Mouse (Mus musculus) MEL (cell line): ENCODE data around the gene Gm9803. TPM values are rescaled to one million over a fixed set of nuclear protein-coding genes. Genes with fewer than 3 reads are reported as not detected.

ENCODE experiments used
- DNase-seq: peaks from one replicate; pipeline ENCODE4 v3.0.0; 2011; ENCODE audit warnings: low read depth, low spot score
- H3K27ac ChIP-seq: 2 replicates; pipeline ENCODE4 v1.5.1; 2012; ENCODE audit warnings: low read depth, mild to moderate bottlenecking, control low read depth, low read length, moderate library complexity; ENCODE audit not compliant: control insufficient read depth
- H3K27me3 ChIP-seq, 2 experiments: fragments of 150-350 bp in 1 of 2; sonication (generic) in 1 of 2; 2 replicates each; pipeline ENCODE4 v1.6.1; 2012; ENCODE audit warnings: low read length in 2 of 2, mild to moderate bottlenecking in 2 of 2, improper control_type of control experiment in 1 of 2, moderate library complexity in 1 of 2; ENCODE audit not compliant: insufficient read depth in 2 of 2, control insufficient read depth in 1 of 2
- H3K36me3 ChIP-seq, 2 experiments: 2 replicates each; pipeline ENCODE4 v1.6.1; 2012 to 2014; ENCODE audit warnings: low read length in 2 of 2, improper control_type of control experiment in 1 of 2, inconsistent platforms in 1 of 2, mild to moderate bottlenecking in 1 of 2; ENCODE audit not compliant: insufficient read depth in 2 of 2, control insufficient read depth in 1 of 2
- H3K4me1 ChIP-seq, 2 experiments: fragments of 150-350 bp in 1 of 2; sonication (generic) in 1 of 2; 2 replicates each; pipeline ENCODE4 v1.6.1; 2012; ENCODE audit warnings: low read length in 2 of 2, improper control_type of control experiment in 1 of 2, mild to moderate bottlenecking in 1 of 2; ENCODE audit not compliant: insufficient read depth in 2 of 2, control insufficient read depth in 1 of 2
- H3K4me3 ChIP-seq, 2 experiments: fragments of 150-350 bp in 1 of 2; sonication (generic) in 1 of 2; 2 replicates each; pipeline ENCODE4 v1.5.1; 2012; ENCODE audit warnings: low read depth in 2 of 2, low read length in 2 of 2, mild to moderate bottlenecking in 2 of 2, moderate library complexity in 2 of 2, control low read depth in 1 of 2, improper control_type of control experiment in 1 of 2; ENCODE audit not compliant: control insufficient read depth in 1 of 2, insufficient read depth in 1 of 2
- H3K79me2 ChIP-seq: 2 replicates; pipeline ENCODE4 v1.6.1; 2012; ENCODE audit warnings: mild to moderate bottlenecking, low read length, moderate library complexity; ENCODE audit not compliant: control insufficient read depth, poor library complexity, insufficient read depth
- H3K9ac ChIP-seq: 2 replicates; pipeline ENCODE4 v1.6.1; 2012; ENCODE audit warnings: low read depth, mild to moderate bottlenecking, control low read depth, low read length, moderate library complexity; ENCODE audit not compliant: control insufficient read depth, poor library complexity, severe bottlenecking
- H3K9me3 ChIP-seq: fragments of 150-350 bp; sonication (generic); replicated peaks from 2 replicates; pipeline ENCODE4 v1.6.1; 2012; ENCODE audit warnings: mild to moderate bottlenecking, low read length, improper control_type of control experiment, moderate library complexity; ENCODE audit not compliant: insufficient read depth
- BHLHE40 ChIP-seq: IDR thresholded peaks from 2 replicates; pipeline ENCODE4 v1.6.1; 2012; ENCODE audit warnings: low read depth, mild to moderate bottlenecking, inconsistent platforms, low read length, improper control_type of control experiment, borderline replicate concordance
- CHD1 ChIP-seq: IDR thresholded peaks from 2 replicates; pipeline ENCODE4 v1.6.1; 2012; ENCODE audit warnings: low read depth, mild to moderate bottlenecking, inconsistent platforms, low read length, improper control_type of control experiment
- E2F4 ChIP-seq: IDR thresholded peaks from 2 replicates; pipeline ENCODE4 v1.6.1; 2011; ENCODE audit warnings: low read depth, low read length, improper control_type of control experiment, borderline replicate concordance
- ELF1 ChIP-seq: IDR thresholded peaks from 2 replicates; pipeline ENCODE4 v1.6.1; 2014; ENCODE audit warnings: low read depth, mild to moderate bottlenecking, inconsistent platforms, low read length, improper control_type of control experiment, moderate library complexity
- EP300 ChIP-seq, 2 experiments: IDR thresholded peaks; 2 replicates each; pipeline ENCODE4 v1.6.1; 2011; ENCODE audit warnings: improper control_type of control experiment in 2 of 2, low read length in 2 of 2, low read depth in 1 of 2, mild to moderate bottlenecking in 1 of 2
- ETS1 ChIP-seq: IDR thresholded peaks from 2 replicates; pipeline ENCODE4 v1.6.1; 2012; ENCODE audit warnings: low read depth, mild to moderate bottlenecking, inconsistent platforms, low read length, improper control_type of control experiment, moderate library complexity
- GABPA ChIP-seq: IDR thresholded peaks from 2 replicates; pipeline ENCODE4 v1.6.1; 2012; ENCODE audit warnings: low read depth, mild to moderate bottlenecking, inconsistent platforms, low read length, improper control_type of control experiment, moderate library complexity
- GATA1 ChIP-seq: IDR thresholded peaks from 2 replicates; pipeline ENCODE4 v1.6.1; 2011; ENCODE audit warnings: low read depth, low read length, improper control_type of control experiment
- JUND ChIP-seq: IDR thresholded peaks from 2 replicates; pipeline ENCODE4 v1.6.1; 2011; ENCODE audit warnings: low read depth, mild to moderate bottlenecking, improper control_type of control experiment, low read length
- KAT2A ChIP-seq: conservative IDR thresholded peaks from 2 replicates; pipeline ENCODE4 v1.6.1; 2012; ENCODE audit warnings: low read depth, low read length, improper control_type of control experiment, inconsistent platforms
- MAFK ChIP-seq: IDR thresholded peaks from 2 replicates; pipeline ENCODE4 v1.6.1; 2011; ENCODE audit warnings: low read depth, mild to moderate bottlenecking, low read length, improper control_type of control experiment, borderline replicate concordance
- MAX ChIP-seq: IDR thresholded peaks from 2 replicates; pipeline ENCODE4 v1.6.1; 2011; ENCODE audit warnings: low read length, improper control_type of control experiment
- MAZ ChIP-seq: IDR thresholded peaks from 2 replicates; pipeline ENCODE4 v1.6.1; 2012; ENCODE audit warnings: low read depth, mild to moderate bottlenecking, inconsistent platforms, low read length, improper control_type of control experiment
- MEF2A ChIP-seq: IDR thresholded peaks from 2 replicates; pipeline ENCODE4 v1.6.1; 2014; ENCODE audit warnings: low read depth, mild to moderate bottlenecking, inconsistent platforms, low read length, improper control_type of control experiment; ENCODE audit not compliant: poor library complexity, insufficient replicate concordance, severe bottlenecking; ENCODE audit errors: extremely low read depth
- MXI1 ChIP-seq: IDR thresholded peaks from 2 replicates; pipeline ENCODE4 v1.6.1; 2011; ENCODE audit warnings: mild to moderate bottlenecking, low read depth, low read length, improper control_type of control experiment
- MYB ChIP-seq: IDR thresholded peaks from 2 replicates; pipeline ENCODE4 v1.6.1; 2011; ENCODE audit warnings: mild to moderate bottlenecking, low read depth, low read length, improper control_type of control experiment
- MYC ChIP-seq: IDR thresholded peaks from 2 replicates; pipeline ENCODE4 v1.6.1; 2011; ENCODE audit warnings: low read depth, mild to moderate bottlenecking, low read length, improper control_type of control experiment, moderate library complexity
- POLR2A ChIP-seq, 2 experiments: IDR thresholded peaks; 2 replicates each; pipeline ENCODE4 v1.6.1; 2011 to 2012; ENCODE audit warnings: low read length in 2 of 2, mild to moderate bottlenecking in 2 of 2, control low read depth in 1 of 2, improper control_type of control experiment in 1 of 2, low read depth in 1 of 2, moderate library complexity in 1 of 2; ENCODE audit not compliant: control insufficient read depth in 1 of 2, insufficient read depth in 1 of 2, poor library complexity in 1 of 2
- POLR2AphosphoS2 ChIP-seq: IDR thresholded peaks from 2 replicates; pipeline ENCODE4 v1.6.1; 2011; ENCODE audit warnings: low read length, improper control_type of control experiment
- POLR2AphosphoS5 ChIP-seq: IDR thresholded peaks from 2 replicates; pipeline ENCODE4 v1.6.1; 2012; ENCODE audit warnings: low read depth, borderline replicate concordance, mild to moderate bottlenecking, inconsistent platforms, low read length, moderate library complexity, mixed read lengths
- RAD21 ChIP-seq: IDR thresholded peaks from 2 replicates; pipeline ENCODE4 v1.6.1; 2011; ENCODE audit warnings: mild to moderate bottlenecking, low read depth, low read length, improper control_type of control experiment
- SIN3A ChIP-seq: IDR thresholded peaks from 2 replicates; pipeline ENCODE4 v1.6.1; 2012; ENCODE audit warnings: low read length, improper control_type of control experiment, inconsistent platforms
- SMC3 ChIP-seq: IDR thresholded peaks from 2 replicates; pipeline ENCODE4 v1.6.1; 2011; ENCODE audit warnings: low read depth, low read length, improper control_type of control experiment
- TAL1 ChIP-seq: IDR thresholded peaks from 2 replicates; pipeline ENCODE4 v1.6.1; 2012; ENCODE audit warnings: mild to moderate bottlenecking, inconsistent platforms, low read length, moderate library complexity, mixed read lengths
- TCF12 ChIP-seq: IDR thresholded peaks from 2 replicates; pipeline ENCODE4 v1.6.1; 2014; ENCODE audit warnings: low read depth, mild to moderate bottlenecking, inconsistent platforms, low read length, improper control_type of control experiment, moderate library complexity
- UBTF ChIP-seq: IDR thresholded peaks from 2 replicates; pipeline ENCODE4 v1.6.1; 2012; ENCODE audit warnings: low read depth, mild to moderate bottlenecking, inconsistent platforms, low read length, improper control_type of control experiment, moderate library complexity, borderline replicate concordance; ENCODE audit not compliant: insufficient read depth
- USF1 ChIP-seq: IDR thresholded peaks from 2 replicates; pipeline ENCODE4 v1.6.1; 2014; ENCODE audit warnings: low read depth, mild to moderate bottlenecking, inconsistent platforms, low read length, improper control_type of control experiment, moderate library complexity
- ZC3H11A ChIP-seq: IDR thresholded peaks from 2 replicates; pipeline ENCODE4 v1.6.1; 2012; ENCODE audit warnings: low read depth, mild to moderate bottlenecking, inconsistent platforms, low read length, improper control_type of control experiment
- ZKSCAN1 ChIP-seq: IDR thresholded peaks from 2 replicates; pipeline ENCODE4 v1.6.1; 2012; ENCODE audit warnings: low read depth, mild to moderate bottlenecking, inconsistent platforms, low read length, improper control_type of control experiment, moderate library complexity
- ZMIZ1 ChIP-seq: IDR thresholded peaks from 2 replicates; pipeline ENCODE4 v1.6.1; 2012; ENCODE audit warnings: low read depth, mild to moderate bottlenecking, inconsistent platforms, low read length, improper control_type of control experiment, moderate library complexity
- ZNF384 ChIP-seq: IDR thresholded peaks from 2 replicates; pipeline ENCODE4 v1.6.1; 2012; ENCODE audit warnings: low read depth, mild to moderate bottlenecking, inconsistent platforms, low read length, improper control_type of control experiment
- polyA plus RNA-seq, 2 experiments: library from polyadenylated mRNA; stranded (reverse) in 1 of 2; unstranded in 1 of 2; fragments of >175 nt in 1 of 2; fragments of >200 nt in 1 of 2; gene quantifications; 2 replicates each; pipeline versions ENCODE4 v1.2.1 to v1.2.4; 2012; ENCODE audit warnings: low replicate concordance in 2 of 2, low read depth in 1 of 2; ENCODE audit not compliant: insufficient read length in 2 of 2, insufficient read depth in 1 of 2, missing spikeins in 1 of 2
- total RNA-seq: library from RNA; depleted of rRNA; stranded (reverse); fragments of 300-350 nt; gene quantifications from 2 replicates; pipeline ENCODE4 v1.2.3, GENCODE M21; 2012

Gm9803 gene
- total and polyA plus RNA-seq, 3 experiments: 18.7 to 137 TPM; not detected in 1

DNA sequence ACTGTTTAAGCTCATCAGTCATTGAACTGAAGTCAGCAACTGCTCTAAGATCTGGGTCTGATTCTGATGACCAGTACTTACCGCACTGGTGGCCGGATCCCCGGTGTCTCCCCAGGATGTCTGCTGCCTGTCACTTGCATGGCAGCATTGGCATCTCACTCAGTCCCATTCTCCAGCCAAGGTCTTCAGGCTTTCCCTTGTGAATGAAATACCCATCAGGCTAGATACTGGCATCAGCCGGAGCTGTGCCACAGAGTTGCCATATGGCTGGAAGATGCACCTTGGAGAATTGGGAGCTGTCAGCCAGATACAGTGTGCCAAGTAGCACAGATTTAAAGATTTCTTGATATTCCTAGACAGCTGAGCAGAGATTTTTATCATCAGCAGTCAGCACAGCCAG, 21.3 kb upstream of the Gm9803 start:
- no peak overlapping the region for H3K9ac ChIP-seq
- H3K27me3 ChIP-seq: no peaks in the 10 kb centered on the region
- peaks cover 0 to 12% of the 10 kb centered on the region in 2 experiments; a peak in 3 of 4 replicates for H3K36me3 ChIP-seq
- TF ChIP-seq TAL1 (no peak), KAT2A (no peak), MXI1 (no peak), JUND (no peak), POLR2A (IDR thresholded peaks at IDR 0.05; ENCODE audit: control insufficient read depth in 1 of 2, insufficient read depth in 1 of 2, low read depth in 1 of 2, low read length in 2 of 2, poor library complexity in 1 of 2) (no peak), RAD21 (no peak), ZKSCAN1 (no peak), MYB (no peak), ELF1 (no peak), SMC3 (no peak)
- H3K27ac ChIP-seq: no peak overlapping the region
- DNase-seq: no peak
- H3K9me3 ChIP-seq: no peaks in the 10 kb centered on the region
- H3K4me1 ChIP-seq: peaks cover 0 to 14% of the 10 kb centered on the region in 2 experiments; a peak in 3 of 4 replicates
- no peak overlapping the region for H3K4me3 ChIP-seq
- H3K79me2 ChIP-seq: no peaks in the 10 kb centered on the region

DNA sequence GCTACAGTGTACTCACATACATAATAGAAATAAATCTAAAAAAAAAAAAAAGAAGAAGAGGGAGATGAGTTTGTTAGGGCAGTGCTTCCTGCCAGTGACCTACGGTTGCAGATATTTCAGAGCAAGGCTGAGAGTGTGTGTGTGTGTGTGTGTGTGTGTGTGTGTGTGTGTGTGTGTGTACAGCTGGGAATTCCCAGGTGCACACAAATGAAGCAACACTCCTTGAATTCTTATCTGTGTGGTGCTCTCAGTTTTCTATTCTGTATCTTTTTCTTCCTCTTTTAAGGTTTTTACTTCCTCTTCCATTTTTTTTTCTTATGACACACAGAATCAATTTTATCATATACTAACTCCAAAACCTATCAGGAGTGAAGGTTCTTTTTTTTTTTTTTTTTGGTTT, 19.6 kb upstream of the Gm9803 start:
- Histone ChIP-seq H3K27me3 (no peaks in the 10 kb centered on the region), H3K4me3 (no peak overlapping the region), H3K9me3 (no peaks in the 10 kb centered on the region), H3K36me3 (peaks cover 0 to 12% of the 10 kb centered on the region in 2 experiments; a peak in 2 of 4 replicates), H3K4me1 (peaks cover 0 to 14% of the 10 kb centered on the region in 2 experiments; a peak in 3 of 4 replicates), H3K9ac (no peak overlapping the region), H3K79me2 (no peaks in the 10 kb centered on the region), H3K27ac (peak overlapping the region; percentile 35; the same call in 1 of the 2 replicates)
- peak; percentile 66 for DNase-seq
- no peak for TF ChIP-seq USF1
- peak; percentile 78 for TF ChIP-seq GATA1
- no peak for TF ChIP-seq MAX
- peak; percentile 92 for TF ChIP-seq ZNF384
- TF ChIP-seq POLR2AphosphoS5: no peak
- no peak for TF ChIP-seq MYB
- no peak for TF ChIP-seq POLR2AphosphoS2
- no peak for TF ChIP-seq UBTF
- peak; percentile 56; the same call in 1 of the 2 replicates for TF ChIP-seq SIN3A
- TF ChIP-seq MXI1: peak; percentile 25; the same call in 1 of the 2 replicates
- TF ChIP-seq ZC3H11A: no peak
- TF ChIP-seq MAZ: no peak
- no peak for TF ChIP-seq ZMIZ1
- TF ChIP-seq CHD1: no peak
- no peak for TF ChIP-seq BHLHE40
- peak; percentile 70 to 87 for TF ChIP-seq EP300 (IDR thresholded peaks at IDR 0.05; ENCODE audit: low read depth in 1 of 2, low read length in 2 of 2)
- TF ChIP-seq ETS1: peak; percentile 86
- no peak for TF ChIP-seq POLR2A (IDR thresholded peaks at IDR 0.05; ENCODE audit: control insufficient read depth in 1 of 2, insufficient read depth in 1 of 2, low read depth in 1 of 2, low read length in 2 of 2, poor library complexity in 1 of 2)
- TF ChIP-seq GABPA: no peak
- no peak for TF ChIP-seq MEF2A
- TF ChIP-seq RAD21: no peak; the same call in 1 of the 2 replicates
- TF ChIP-seq E2F4: no peak
- TF ChIP-seq MAFK: no peak
- peak; percentile 81 for TF ChIP-seq TCF12
- TF ChIP-seq MYC: no peak
- 0 out of 2 replicates have a peak, but pooled peaks have one; percentile 3 for TF ChIP-seq ELF1
